Mouse (Mus musculus) cortical plate, adult 2 months (tissue): Measurements from ENCODE around the gene Tmem123.

ENCODE experiments used
- CTCF ChIP-seq: fragments of 200-500 bp; IDR thresholded peaks from 2 replicates; pipeline ENCODE4 v1.5.1; 2011; ENCODE audit warnings: mild to moderate bottlenecking, control low read depth, low read length; ENCODE audit not compliant: insufficient read depth; ENCODE audit errors: extremely low read depth
- POLR2A ChIP-seq: fragments of 200-500 bp; IDR thresholded peaks from 2 replicates; pipeline ENCODE4 v1.6.1; 2011; ENCODE audit warnings: mild to moderate bottlenecking, low read length, control low read depth; ENCODE audit not compliant: insufficient read depth; ENCODE audit errors: extremely low read depth

DNA sequence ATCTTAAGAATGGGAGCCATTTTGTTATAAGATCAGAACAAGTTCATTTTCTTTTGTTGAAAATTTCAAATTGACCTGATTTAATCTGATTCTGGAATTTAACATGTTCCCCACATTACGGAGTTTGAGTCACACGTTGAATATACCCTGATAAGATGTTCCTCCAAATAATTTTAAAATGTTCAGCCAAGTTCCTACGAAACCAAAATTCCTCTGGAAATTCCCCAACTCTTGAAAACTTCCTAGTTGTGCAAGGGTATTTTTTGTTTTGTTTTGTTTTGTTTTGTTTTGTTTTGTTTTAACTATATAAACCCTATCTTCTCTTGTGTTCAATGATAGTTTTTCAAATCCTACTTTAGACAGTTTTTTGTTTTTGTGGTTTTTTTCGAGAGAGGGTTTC lies 64.9 kb downstream of the Tmem123 start:
- no peak for TF ChIP-seq CTCF
- no peak for TF ChIP-seq POLR2A
